Mouse (Mus musculus) neural tube, embryonic 10.5 days (tissue): ENCODE data around the gene Rtn2.

Experiments
- DNase-seq: peaks from one replicate; pipeline ENCODE4 v3.0.0-alpha.2; 2017; ENCODE audit warnings: low spot score; ENCODE audit errors: extremely low spot score

Rtn2 gene

GRCm38 (mm10) chr7:19300501-19301421, 18.3 kb downstream of the Rtn2 start:
- peak; percentile 79 for DNase-seq

- no peak for DNase-seq
Measured at GRCm38 (mm10) chr7:19301461-19302263, 19.2 kb downstream of the Rtn2 start.

GRCm38 (mm10) chr7:19302264-19303045, 20.0 kb downstream of the Rtn2 start:
- no peak for DNase-seq

GRCm38 (mm10) chr7:19303046-19303305, 20.6 kb downstream of the Rtn2 start:
- DNase-seq: no peak

GRCm38 (mm10) chr7:19303770-19304169, 21.3 kb downstream of the Rtn2 start:
- peak; percentile 91 for DNase-seq

- DNase-seq: peak; percentile 41
Measured at GRCm38 (mm10) chr7:19304501-19305412, 22.3 kb downstream of the Rtn2 start.

DNA sequence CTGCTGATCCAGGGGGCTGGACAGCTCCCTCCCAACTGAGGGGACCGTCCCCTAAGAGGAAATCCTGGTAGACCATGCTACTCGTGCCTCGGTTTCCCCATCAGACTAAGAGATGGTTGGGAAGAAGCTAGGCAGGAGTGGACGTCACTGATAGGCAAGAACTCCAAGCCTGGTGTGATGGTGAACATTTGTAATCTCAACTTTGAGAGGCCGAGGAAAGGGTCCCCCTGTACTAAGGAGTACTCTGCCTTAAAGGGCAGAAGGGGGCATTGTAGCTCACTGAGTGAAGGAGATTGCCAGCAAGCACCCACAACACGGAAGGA, 22.9 kb downstream of the Rtn2 start:
- no peak for DNase-seq

DNA sequence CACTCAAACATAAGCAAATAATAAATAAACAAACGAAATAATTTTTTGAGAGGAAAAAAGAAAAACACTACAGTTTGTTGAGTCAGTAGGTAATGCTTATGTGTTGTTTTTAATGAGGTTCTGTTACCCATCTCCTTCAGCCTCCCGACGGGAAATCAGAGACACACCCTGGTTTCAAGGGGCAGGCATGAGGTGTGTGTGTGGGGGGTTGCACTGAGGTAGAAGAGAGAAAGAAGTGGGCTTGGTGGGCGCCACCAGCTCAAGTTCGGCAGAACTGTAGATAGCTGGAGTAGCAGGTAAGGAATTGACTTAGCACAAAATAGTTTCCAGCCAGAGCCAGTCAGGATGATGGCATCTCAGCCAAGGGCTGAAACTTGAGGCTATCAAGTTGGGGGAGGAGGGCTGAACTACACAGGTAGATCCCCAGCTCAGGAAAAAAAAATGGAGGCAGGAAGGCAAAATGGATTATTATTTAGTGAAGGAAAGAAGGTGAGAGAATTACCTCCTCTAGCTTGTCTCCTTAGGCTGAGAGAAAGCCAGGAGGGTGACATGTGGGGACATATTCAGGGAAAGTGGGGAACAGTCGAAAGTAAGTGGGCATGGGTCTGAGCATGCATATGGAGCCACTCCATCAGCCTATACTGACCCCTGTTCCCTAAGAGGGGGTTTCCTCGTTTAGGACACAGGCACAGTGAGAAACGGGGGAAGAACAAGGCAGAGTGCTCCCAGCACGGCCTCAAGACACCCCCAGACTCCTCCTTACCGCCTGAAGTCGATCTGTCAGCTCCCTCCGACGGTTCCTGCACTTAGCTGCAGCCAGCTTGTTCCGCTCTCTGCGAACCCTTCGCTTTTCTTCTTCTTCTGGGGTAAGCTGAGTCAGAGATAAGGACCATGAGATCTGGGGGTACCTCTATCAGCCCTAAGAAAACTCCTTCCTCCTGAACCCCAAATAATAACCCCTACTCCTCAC, 23.7 kb downstream of the Rtn2 start:
- no peak for DNase-seq

- no peak for DNase-seq
Measured at GRCm38 (mm10) chr7:19306819-19307738, 24.7 kb downstream of the Rtn2 start.

DNA sequence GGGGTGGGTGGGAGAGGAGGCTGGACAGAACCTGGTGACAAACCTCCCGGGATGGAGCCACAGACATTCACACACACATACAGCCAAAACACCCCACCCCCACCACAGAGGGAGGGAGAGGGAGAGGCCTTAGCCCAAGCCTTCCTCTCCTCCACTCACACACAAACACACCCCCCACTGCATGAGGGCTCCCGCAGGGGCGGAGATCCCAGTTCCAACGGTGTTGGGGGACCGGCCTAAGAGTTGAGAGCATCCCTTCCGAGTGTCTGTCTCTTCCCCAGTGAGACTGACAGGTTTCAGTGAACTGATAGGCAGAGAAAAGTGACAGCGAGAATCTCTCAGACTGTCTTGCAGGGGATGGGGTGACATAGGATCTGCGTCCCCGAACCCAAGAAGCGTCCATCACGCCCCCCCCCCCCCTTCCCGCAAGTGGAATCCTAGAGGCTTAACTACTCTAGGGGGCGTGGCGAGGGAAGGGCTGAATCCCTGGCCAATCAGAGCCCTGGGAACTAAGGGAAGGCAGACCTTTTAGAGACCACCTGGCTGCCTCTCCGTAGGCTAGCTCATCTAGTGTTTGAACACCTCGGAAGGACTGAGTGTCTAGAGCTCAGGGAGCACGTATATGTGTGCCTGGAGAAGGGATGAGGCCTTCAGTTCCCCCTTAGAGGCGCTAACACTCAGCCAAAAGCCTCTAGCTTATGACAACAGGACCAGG, 25.5 kb downstream of the Rtn2 start:
- no peak for DNase-seq

DNA sequence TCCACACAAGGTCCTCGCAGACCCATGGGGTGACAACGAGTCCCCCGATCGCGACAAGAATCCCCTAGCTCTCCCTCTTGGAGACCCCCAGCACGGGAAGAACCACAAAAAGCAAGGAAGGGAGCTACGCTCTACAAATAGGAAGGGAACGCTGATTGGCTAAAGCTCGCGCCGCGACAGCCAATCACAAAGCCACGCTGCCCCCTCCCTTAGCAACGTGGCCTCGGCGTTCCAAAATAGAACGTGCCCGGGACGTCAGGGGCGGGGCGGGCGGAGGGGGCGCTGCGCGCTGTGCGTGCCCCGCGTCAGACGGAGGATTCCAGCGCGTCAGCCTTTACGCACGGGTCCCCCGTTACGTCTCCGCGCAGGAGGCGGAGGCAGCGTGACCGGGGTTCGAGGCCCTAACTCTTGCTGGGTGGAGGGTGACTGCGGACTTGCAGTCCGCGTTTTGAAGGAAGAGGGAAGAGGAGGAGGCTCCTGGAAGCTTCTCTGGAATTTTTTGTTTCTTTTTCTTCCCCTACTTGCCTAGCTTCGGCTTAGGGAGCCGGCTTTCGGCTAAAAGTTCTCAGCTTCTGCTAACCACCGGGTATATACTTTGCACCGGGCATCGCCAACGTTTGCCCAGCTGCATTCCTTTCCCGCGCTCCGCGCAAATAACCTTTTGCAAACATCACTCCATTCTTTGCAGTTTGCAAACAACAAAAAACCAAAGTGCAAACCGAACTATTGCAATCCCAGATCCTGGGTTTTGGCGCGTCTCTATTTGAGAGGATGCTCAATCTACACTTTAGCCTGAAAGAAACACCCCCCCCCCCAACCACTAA, 26.2 kb downstream of the Rtn2 start:
- DNase-seq: peak; percentile 99

DNA sequence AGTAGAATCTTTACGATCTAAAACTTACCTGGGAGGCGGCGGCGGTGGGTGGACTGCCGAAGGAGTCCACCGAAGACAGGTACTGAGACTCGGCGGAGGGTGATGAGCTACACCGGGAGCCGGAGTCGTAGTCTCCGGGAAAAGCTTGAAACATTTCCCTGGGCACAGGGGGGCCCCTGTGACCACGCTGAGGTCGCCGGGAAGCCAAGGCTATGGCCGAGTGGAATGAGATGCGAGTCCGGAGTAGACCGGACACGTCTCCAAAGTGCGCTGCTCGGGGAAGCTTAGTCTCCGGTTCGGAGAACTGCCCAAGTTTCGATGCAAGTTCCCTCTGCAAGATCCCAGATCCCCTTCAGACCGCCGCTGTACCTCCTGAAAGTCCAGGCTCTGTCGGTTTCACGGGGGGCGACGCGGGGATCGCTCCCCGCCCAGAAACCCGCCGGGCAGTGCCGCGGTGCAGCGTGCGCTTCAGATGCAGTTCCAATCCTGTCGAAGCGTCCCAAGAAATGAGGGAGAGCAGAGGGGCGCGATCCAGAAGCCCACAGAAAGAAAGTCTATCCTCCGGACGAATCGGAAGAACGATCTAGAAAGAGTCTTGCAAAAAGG, 27.0 kb downstream of the Rtn2 start:
- DNase-seq: peak; percentile 44

- peak; percentile 93 for DNase-seq
Measured at GRCm38 (mm10) chr7:19309884-19310641, 27.6 kb downstream of the Rtn2 start, which contains the start of gene Fosb. Gene Fosb, minus strand, starts transcription at chr7:19310051.

- DNase-seq: no peak
Measured at GRCm38 (mm10) chr7:19311991-19312390, 29.6 kb downstream of the Rtn2 start.

- no peak for DNase-seq
Measured at GRCm38 (mm10) chr7:19314033-19314432, 31.6 kb downstream of the Rtn2 start.
